ENCODE assay signal across 8 mouse cellular contexts in genomic region chr10:93945364-93945763, GRCm38 (mm10). TPM values are rescaled to one million over a fixed set of nuclear protein-coding genes. Genes with fewer than 3 reads are reported as not detected.
DNase-seq lines count a peak whose midpoint lies in the region; ATAC-seq lines count a peak whose summit lies in the region.

No protein-coding gene starts in this region.

- H3K27ac ChIP-seq in kidney, embryonic 16.5 days (ENCODE audit: low read length), result no peak overlapping the region
- H3K27ac ChIP-seq in midbrain, embryonic 15.5 days, result no peak overlapping the region

- H3K4me3 ChIP-seq in kidney, embryonic 16.5 days (ENCODE audit: low read length), result no peak overlapping the region
- no peak overlapping the region for H3K4me3 ChIP-seq in midbrain, embryonic 15.5 days

- H3K9me3 ChIP-seq in kidney, embryonic 16.5 days (ENCODE audit: low read length), result no peaks in the 10 kb centered on the region
- no peaks in the 10 kb centered on the region for H3K9me3 ChIP-seq in midbrain, embryonic 15.5 days

- H3K4me1 ChIP-seq in kidney, embryonic 16.5 days (ENCODE audit: insufficient read depth, low read length), result 0 out of 2 replicates have a peak, but pooled peaks cover 6% of the 10 kb centered on the region
- H3K4me1 ChIP-seq in midbrain, embryonic 15.5 days, result no peaks in the 10 kb centered on the region

- intact Hi-C loops in left cerebral cortex, postnatal 10 days (cut with DNase I), result no loop called here

- peak; percentile 54; the same call in 1 of the 2 replicates for ATAC-seq in kidney, embryonic 16.5 days (ENCODE audit: low FRiP score, low TSS enrichment)
- ATAC-seq in midbrain, embryonic 15.5 days (replicated peaks), result no peak

- peak; percentile 37 to 45 for DNase-seq in left cerebral cortex, postnatal 10 days (ENCODE audit: extremely low spot score in 1 of 2, low spot score in 2 of 2)
- no peak for DNase-seq in left cerebral cortex, adult 8-10 months (ENCODE audit: low spot score in 2 of 2)
- peak; percentile 7 for DNase-seq in ZHBTc4 (ENCODE audit: low read depth, low spot score)
- peak; percentile 23 to 42 for DNase-seq in cerebellum, postnatal 36 days
- peak; percentile 18 for DNase-seq in retina, adult 2 months (ENCODE audit: low read depth, low spot score)
- no peak for DNase-seq in right cerebral cortex, postnatal 14 days

- WGBS in kidney, embryonic 16.5 days, result 3% methylated on average over 4 of the region's 4 CpGs
- 37% methylated on average over 4 of the region's 4 CpGs for WGBS in midbrain, embryonic 15.5 days

- H3K4me2 ChIP-seq in kidney, embryonic 16.5 days (replicated peaks; ENCODE audit: low read depth, low read length), result no peak overlapping the region
- no peak overlapping the region for H3K4me2 ChIP-seq in midbrain, embryonic 15.5 days

- H3K27me3 ChIP-seq in kidney, embryonic 16.5 days (ENCODE audit: insufficient read depth, low read length), result no peaks in the 10 kb centered on the region
- no peaks in the 10 kb centered on the region for H3K27me3 ChIP-seq in midbrain, embryonic 15.5 days (replicated peaks)

- no peak overlapping the region for H3K9ac ChIP-seq in kidney, embryonic 16.5 days (replicated peaks; ENCODE audit: low read length)
- no peak overlapping the region for H3K9ac ChIP-seq in midbrain, embryonic 15.5 days

- no peaks in the 10 kb centered on the region for H3K36me3 ChIP-seq in kidney, embryonic 16.5 days (ENCODE audit: insufficient read depth, low read length)
- no peaks in the 10 kb centered on the region for H3K36me3 ChIP-seq in midbrain, embryonic 15.5 days (replicated peaks)

RNA-seq across cellular contexts. Expression of gene Metap2, which starts 48.5 kb away (rescaled TPM):
- 100 to 1,000 TPM; 132 TPM for total RNA-seq in left cerebral cortex, postnatal 10 days (2021)
- 100 to 1,000 TPM; 101 to 109 (median 105) TPM for total RNA-seq in left cerebral cortex, adult 8-10 months (2022)
- polyA plus RNA-seq in kidney, embryonic 16.5 days (2015; fragmentation: Nextera tagmentation; extraction: Ambion mirVana), result 171 and 189 TPM in 2 replicates
- polyA plus RNA-seq in midbrain, embryonic 15.5 days (2015; fragmentation: Nextera tagmentation; extraction: Ambion mirVana), result 140 and 157 TPM in 2 replicates

Comparison
In these comparisons a context has a peak if more than half of its experiments do, and no peak if none do; other contexts are left out.
1. DNase-seq: peak in left cerebral cortex, postnatal 10 days (2 of 2), ZHBTc4 (single experiment), cerebellum, postnatal 36 days (2 of 2) and retina, adult 2 months (single experiment); none in left cerebral cortex, adult 8-10 months (0 of 2) and right cerebral cortex, postnatal 14 days (single experiment).